Mouse (Mus musculus): ENCODE results near the gene Plpp4.

The Plpp4 gene

DNA sequence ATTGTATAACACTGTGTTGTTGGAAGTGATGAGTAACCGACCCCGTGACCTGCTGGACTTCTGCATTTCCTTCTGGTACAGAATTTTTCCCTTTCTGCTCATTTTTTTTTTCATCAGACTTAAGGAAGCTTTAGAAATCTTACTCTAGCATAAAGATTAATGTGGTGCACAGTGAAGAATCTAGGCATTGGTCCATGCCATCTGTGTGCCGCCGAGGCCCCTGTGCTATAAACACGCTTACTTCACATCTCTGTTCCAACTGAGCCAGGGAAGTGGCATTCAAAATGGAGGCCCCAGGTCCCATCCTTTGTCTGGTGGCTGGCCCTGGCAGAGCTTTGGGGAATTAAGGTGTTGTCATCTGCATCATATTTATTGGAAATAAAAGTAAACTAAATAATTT, 44.8 kb downstream of the Plpp4 start:
- in situ Hi-C loops (cut with MboI, MseI) = no loop called here

DNA sequence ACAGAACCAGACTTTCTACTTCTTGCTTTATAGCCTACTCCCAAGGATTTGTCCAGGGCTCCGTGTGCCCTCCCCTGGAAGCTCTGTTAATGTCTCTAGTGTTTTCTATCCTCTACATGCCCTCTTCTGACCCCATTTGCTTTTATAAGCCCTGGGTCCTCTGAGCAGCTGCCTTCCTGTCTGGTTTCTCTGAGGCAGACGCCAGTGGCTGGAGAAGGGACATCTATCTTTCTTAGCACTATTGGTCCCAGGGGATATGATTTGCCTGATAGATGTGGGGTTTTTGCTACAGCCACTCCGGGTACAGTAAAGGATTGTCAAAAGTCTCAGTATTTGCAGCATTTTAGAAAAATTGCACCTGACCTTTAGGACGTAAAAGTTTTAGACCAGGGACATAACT, 46.5 kb downstream of the Plpp4 start:
- in situ Hi-C loops (cut with MboI, MseI) = no loop called here

- in situ Hi-C loops (cut with MboI, MseI) = no loop called here
Observed at GRCm38 (mm10) chr7:129307042-129307825, 50.4 kb downstream of the Plpp4 start.

DNA sequence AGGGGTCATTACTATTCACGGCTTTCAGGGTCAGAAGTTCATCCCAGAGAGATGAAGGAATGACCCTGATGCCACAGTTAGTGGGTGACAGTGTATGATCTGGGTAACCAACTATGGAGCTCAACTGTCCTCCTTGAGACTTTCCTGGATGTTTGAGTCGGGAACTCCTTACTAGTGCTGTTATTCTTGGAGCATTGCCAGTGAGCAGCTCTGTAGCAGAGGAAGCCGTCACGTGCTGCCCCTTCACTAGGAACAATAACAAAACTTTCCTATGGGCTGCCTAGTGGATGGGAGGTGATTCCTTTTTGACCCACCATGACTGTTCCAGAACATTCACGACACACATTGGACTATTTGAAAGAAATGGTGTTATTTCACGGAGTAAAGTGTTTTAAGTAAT, 51.8 kb downstream of the Plpp4 start:
- in situ Hi-C loops (cut with MboI, MseI) = no loop called here

DNA sequence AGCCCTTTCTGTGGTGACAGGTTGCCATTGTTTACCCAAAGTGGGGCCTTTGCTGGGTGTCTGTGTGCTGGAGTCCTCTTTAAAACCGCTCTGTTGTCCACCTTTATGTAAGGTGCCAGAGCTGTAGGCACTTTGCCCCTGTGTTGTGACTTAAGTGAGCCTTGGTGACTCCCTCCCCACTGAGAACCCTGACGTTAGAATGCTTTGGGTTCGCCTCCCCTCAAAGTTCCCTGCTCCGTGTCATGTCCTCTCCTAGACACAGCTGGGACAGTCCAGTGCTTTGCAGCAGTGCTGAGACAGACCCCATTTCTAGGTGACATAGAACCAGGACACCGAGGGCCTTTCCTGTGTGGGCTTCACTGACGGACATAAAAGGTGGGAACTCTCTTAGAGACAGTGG, 55.7 kb downstream of the Plpp4 start:
- in situ Hi-C loops (cut with MboI, MseI) = no loop called here

DNA sequence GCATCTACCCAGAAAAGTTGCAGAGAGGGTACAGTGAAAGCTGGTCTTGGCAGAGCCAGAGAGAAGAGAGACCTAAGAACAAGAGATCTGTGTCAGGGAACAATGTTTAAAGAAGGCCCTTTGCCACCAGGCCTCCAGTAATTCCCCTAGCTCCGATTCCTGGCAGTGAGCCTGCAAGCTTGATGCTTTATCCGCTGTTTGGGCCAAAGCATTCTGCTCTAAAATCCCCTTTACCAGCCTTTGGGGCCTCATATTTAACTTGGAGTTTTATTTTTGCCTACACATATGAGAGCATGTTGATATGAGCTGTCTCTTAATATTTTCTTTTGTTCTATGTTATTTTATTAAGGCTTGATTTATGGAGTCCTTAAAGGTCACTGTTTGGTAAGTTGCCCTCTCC, 57.1 kb downstream of the Plpp4 start:
- in situ Hi-C loops (cut with MboI, MseI) = no loop called here

GRCm38 (mm10) chr7:129340096-129340495, 83.3 kb downstream of the Plpp4 start:
- in situ Hi-C loops (cut with MboI, MseI) = no loop called here

GRCm38 (mm10) chr7:129355561-129355960, 98.7 kb downstream of the Plpp4 start:
- in situ Hi-C loops (cut with MboI, MseI) = no loop called here

DNA sequence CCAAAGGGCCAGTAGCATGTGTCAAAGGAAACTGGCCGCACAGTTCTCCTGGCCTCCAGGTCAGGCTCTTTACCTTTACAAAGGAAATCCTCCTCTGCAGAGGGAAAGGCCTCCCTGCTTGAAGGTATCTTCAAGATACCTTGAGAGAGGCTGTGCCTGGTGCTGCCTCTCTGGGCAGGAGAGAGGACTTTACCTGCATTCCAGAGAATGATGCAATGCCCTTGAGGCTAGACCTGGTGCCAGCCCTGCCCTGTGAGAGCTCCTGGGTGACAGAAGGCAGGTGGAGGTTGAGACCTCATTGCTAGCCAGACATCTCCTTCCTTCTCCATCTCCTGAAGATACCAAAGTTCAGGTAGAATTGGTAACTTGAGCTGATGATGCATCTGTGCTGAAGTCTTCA, 118.5 kb downstream of the Plpp4 start:
- in situ Hi-C loops (cut with MboI, MseI) = no loop called here

GRCm38 (mm10) chr7:129385149-129385548, 128.3 kb downstream of the Plpp4 start:
- in situ Hi-C loops (cut with MboI, MseI) = no loop called here

DNA sequence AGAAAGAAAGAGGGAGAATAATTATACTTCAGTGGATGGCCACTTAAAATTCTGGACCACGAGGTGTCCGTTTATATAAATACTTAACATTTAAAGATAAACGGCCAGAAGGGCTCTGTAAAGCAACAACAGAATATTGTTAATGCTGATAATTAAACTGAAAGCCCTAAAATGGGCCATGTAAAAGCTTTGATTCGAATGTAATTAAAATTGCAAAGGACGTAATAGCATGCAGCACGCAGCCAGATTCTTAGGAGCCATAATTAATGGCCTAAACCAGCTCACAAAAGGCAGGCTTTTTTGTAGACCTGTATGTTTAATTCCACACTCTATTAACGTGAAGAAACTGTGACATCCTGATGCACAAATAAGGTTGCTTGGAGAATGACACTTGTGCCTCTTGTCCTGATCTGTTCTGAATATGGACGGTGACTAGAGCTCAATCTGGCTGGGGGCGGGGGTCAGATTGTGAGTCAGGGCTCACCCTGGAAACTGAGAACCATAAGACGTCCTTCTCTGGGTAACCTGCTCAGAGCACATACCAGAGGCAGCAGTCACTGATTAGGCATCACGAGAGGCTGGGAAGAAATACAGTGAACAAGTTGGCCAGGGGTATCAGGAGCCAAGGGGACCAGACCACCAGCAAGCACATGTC, 136.1 kb downstream of the Plpp4 start:
- in situ Hi-C loops (cut with MboI, MseI) = no loop called here

DNA sequence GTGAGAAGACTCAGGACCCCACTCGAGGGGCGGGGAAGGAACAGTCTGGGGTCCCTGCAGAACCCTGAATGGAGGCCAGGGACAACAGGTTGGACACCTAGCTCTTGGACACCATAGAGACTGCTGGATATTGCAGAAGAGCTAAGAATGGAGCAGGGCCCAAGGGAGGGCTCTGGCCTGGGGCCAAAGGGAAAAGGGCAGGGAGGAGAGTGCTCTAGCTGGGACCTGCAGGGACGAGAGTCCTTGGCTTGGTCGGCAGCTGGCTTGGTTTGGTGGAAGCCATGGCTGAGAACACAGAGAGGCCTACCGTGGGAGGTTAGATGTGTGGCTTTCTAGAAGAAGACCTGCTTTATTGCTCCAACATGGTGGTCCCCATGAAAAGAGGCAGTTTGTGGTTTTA, 139.7 kb downstream of the Plpp4 start:
- in situ Hi-C loops (cut with MboI, MseI) = no loop called here

GRCm38 (mm10) chr7:129399071-129399470, 142.2 kb downstream of the Plpp4 start:
- in situ Hi-C loops (cut with MboI, MseI) = no loop called here

DNA sequence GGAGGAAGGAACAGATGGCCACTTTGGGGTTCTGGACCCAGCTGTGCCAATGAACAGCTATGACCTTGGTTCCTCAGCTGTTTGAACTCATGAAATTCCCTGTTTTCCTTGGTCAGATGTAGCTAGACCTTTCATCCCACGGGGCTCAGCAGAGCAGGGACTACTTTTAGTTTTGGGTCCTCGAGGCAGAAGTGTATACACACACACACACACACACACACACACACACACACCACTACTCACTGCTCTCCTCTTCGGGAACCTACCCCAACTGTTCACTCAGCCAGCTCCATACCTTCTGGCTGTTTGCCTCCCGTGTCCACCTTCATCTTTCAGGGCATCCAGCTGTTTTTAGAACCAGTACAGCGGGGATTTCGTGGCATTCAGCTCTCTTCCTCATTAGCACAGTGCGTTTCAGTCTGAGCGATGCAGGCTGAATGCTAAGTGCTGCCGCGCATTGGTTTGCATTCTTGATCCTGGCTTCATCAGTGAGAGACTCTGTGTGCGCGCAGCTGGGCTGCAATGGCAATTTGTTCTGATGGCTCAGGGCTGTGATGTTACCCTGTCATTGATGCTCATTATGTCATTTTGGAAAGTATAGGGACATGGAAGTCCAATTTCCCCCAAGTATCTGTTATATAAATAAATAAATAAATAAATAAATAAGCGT, 146.0 kb downstream of the Plpp4 start:
- in situ Hi-C loops (cut with MboI, MseI) = no loop called here

DNA sequence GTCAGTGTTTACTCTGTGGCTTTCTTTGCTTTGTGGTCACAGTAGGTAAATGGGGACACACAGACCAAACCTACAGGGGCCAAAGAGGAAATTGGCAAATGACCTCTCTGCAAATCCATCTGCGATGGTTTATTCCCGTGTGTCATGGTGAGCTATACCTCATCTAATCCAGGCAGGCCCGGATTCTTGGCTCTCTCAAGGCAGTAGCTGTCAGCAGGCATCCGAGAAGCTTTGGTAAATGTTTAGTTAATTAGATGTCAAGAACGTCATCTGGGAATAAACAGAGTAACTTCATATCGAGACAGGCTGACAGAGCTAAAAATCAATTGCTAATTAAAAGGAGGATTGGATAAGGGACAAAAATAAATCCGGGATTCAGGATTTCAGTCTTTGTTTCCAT, 149.2 kb downstream of the Plpp4 start:
- in situ Hi-C loops (cut with MboI, MseI) = no loop called here

DNA sequence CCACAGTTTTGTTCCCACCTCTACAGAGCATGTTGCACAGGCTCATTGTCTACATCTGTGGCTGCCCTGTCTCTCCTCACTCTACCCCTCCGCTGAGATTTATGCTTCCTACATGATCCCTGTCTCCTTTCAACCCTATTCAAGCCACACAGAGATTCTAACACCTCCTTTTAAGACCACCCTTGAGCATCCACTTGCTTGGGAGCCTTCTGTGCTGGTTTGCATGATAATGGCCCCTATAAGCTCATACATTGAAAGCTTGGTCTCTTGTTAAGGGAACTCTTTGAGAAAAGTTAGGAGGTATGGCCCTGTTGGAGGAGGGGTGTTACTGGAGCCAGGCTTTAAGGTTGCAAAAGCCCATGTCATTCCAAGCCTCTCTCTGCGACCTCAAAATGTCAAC, 155.9 kb downstream of the Plpp4 start:
- in situ Hi-C loops (cut with MboI, MseI) = no loop called here

DNA sequence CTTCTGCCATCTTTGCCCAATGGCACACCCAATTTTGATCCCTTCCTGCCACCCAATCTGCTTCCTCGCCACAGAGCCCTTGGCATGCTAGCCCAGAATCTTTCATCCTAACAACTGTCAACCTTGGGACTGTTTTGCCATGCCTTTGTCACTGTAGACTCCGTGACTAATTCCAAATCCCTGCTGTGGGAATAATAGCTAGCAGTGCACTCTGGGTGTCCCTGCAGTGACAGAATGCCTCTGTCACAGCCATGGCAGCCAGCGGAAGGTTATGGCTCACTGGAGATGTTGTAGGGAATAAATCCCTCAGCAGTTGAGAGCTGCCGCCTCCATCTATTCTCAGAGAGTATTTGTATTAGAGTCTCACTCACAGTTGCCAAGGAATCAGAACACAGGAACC, 158.3 kb downstream of the Plpp4 start:
- in situ Hi-C loops (cut with MboI, MseI) = no loop called here

- in situ Hi-C loops (cut with MboI, MseI) = no loop called here
Observed at GRCm38 (mm10) chr7:129421181-129421580, 164.3 kb downstream of the Plpp4 start.

GRCm38 (mm10) chr7:129425554-129425953, 168.7 kb downstream of the Plpp4 start:
- in situ Hi-C loops (cut with MboI, MseI) = no loop called here

GRCm38 (mm10) chr7:129428794-129429193, 172.0 kb downstream of the Plpp4 start:
- in situ Hi-C loops (cut with MboI, MseI) = no loop called here

GRCm38 (mm10) chr7:129429903-129430302, 173.1 kb downstream of the Plpp4 start:
- in situ Hi-C loops (cut with MboI, MseI) = no loop called here
